Mouse (Mus musculus) liver, adult 2 months (tissue): ENCODE data around the gene Sptbn2. TPM values are rescaled to one million over a fixed set of nuclear protein-coding genes. Genes with fewer than 3 reads are reported as not detected.

Experiments used
- DNase-seq: peaks from one replicate; pipeline ENCODE4 v3.0.0-alpha.2; 2011; ENCODE audit warnings: low read depth, low spot score; ENCODE audit errors: extremely low read depth
- H3K27ac ChIP-seq: fragments of 200-500 bp; replicated peaks from 2 replicates; pipeline ENCODE4 v1.5.1; 2012; ENCODE audit warnings: low read depth, mild to moderate bottlenecking, control low read depth, inconsistent platforms, low read length; ENCODE audit not compliant: insufficient read depth
- H3K27me3 ChIP-seq: fragments of 200-500 bp; 2 replicates; pipeline ENCODE4 v1.6.1; 2012; ENCODE audit warnings: mild to moderate bottlenecking, moderate library complexity, low read length, inconsistent platforms; ENCODE audit not compliant: control insufficient read depth, insufficient read depth
- H3K36me3 ChIP-seq: fragments of 200-500 bp; 2 replicates; pipeline ENCODE4 v1.6.1; 2012; ENCODE audit warnings: low read length, inconsistent platforms; ENCODE audit not compliant: control insufficient read depth, insufficient read depth
- H3K4me1 ChIP-seq: fragments of 200-500 bp; 2 replicates; pipeline ENCODE4 v1.6.1; 2011; ENCODE audit warnings: low read length; ENCODE audit not compliant: control insufficient read depth, insufficient read depth
- H3K4me3 ChIP-seq: fragments of 200-500 bp; 2 replicates; pipeline ENCODE4 v1.5.1; 2011; ENCODE audit warnings: low read depth, mild to moderate bottlenecking, control low read depth, low read length, moderate library complexity; ENCODE audit not compliant: insufficient read depth
- H3K79me2 ChIP-seq: fragments of 200-500 bp; 2 replicates; pipeline ENCODE4 v1.6.1; 2012; ENCODE audit warnings: inconsistent platforms, mild to moderate bottlenecking, low read length, moderate library complexity; ENCODE audit not compliant: control insufficient read depth, insufficient read depth
- H3K9ac ChIP-seq: fragments of 200-500 bp; 2 replicates; pipeline ENCODE4 v1.6.1; 2012; ENCODE audit warnings: low read depth, mild to moderate bottlenecking, control low read depth, inconsistent platforms, low read length
- CTCF ChIP-seq: fragments of 200-500 bp; IDR thresholded peaks from 2 replicates; pipeline ENCODE4 v1.5.1; 2011; ENCODE audit warnings: low read depth, low read length, control low read depth
- POLR2A ChIP-seq: fragments of 200-500 bp; IDR thresholded peaks from 2 replicates; pipeline ENCODE4 v1.6.1; 2011; ENCODE audit warnings: low read length, control low read depth; ENCODE audit not compliant: insufficient read depth; ENCODE audit errors: extremely low read depth
- WGBS: fragments of 180-500 bp; shearing (Covaris S2); methylation state at CpG from one replicate; pipeline ENCODE4 v1.1.7; 2018; 5-methylcytosine and 5-hydroxymethylcytosine counted together
- polyA plus RNA-seq: library from polyadenylated mRNA; depleted of rRNA; stranded (reverse); fragments of >200 nt; gene quantifications from 2 replicates; pipeline ENCODE4 v1.2.3, GENCODE M21; 2012; rRNA removed
- total RNA-seq: library from RNA; depleted of rRNA; stranded (reverse); fragments of >200 nt; gene quantifications from 2 replicates; pipeline ENCODE4 v1.2.3, GENCODE M21; 2014; rRNA removed

Sptbn2 gene
- total RNA-seq (36.7 and 41.3 TPM in 2 replicates), polyA plus RNA-seq (11.7 and 12.9 TPM in 2 replicates)

GRCm38 (mm10) chr19:4711098-4711600, at the start of gene Sptbn2:
TSS of gene Sptbn2 (plus strand) at chr19:4711167.
- Histone ChIP-seq H3K4me3 (peak within 1 kb of the TSS; percentile 43; the same call in 1 of the 2 replicates), H3K27me3 (no peaks in the 10 kb centered on the region), H3K4me1 (peaks cover 5% of the 10 kb centered on the region; the same call in 1 of the 2 replicates), H3K27ac (no peak within 1 kb of the TSS), H3K36me3 (peaks cover 4% of the 10 kb centered on the region; the same call in 1 of the 2 replicates), H3K79me2 (peaks cover 3% of the 10 kb centered on the region; the same call in 1 of the 2 replicates), H3K9ac (peak within 1 kb of the TSS; percentile 87)
- TF ChIP-seq POLR2A (no peak), CTCF (no peak)
- no peak for DNase-seq
- 64% methylated on average over 13 of the region's 13 CpGs for WGBS

GRCm38 (mm10) chr19:4666815-4667214, 44.2 kb upstream of the Sptbn2 start:
- Histone ChIP-seq H3K27me3 (no peaks in the 10 kb centered on the region), H3K27ac (no peak overlapping the region), H3K79me2 (no peaks in the 10 kb centered on the region), H3K4me1 (no peaks in the 10 kb centered on the region), H3K9ac (no peak overlapping the region), H3K4me3 (no peak overlapping the region), H3K36me3 (no peaks in the 10 kb centered on the region)
- no peak for TF ChIP-seq POLR2A
- peak; percentile 9; the same call in 1 of the 2 replicates for TF ChIP-seq CTCF
- DNase-seq: no peak

- Histone ChIP-seq H3K4me3 (no peak overlapping the region), H3K79me2 (no peaks in the 10 kb centered on the region), H3K36me3 (no peaks in the 10 kb centered on the region), H3K4me1 (no peaks in the 10 kb centered on the region), H3K27ac (no peak overlapping the region), H3K9ac (no peak overlapping the region), H3K27me3 (no peaks in the 10 kb centered on the region)
- TF ChIP-seq CTCF: no peak
- TF ChIP-seq POLR2A: no peak
- DNase-seq: no peak
- WGBS: 81% methylated on average over 4 of the region's 4 CpGs
Observed at GRCm38 (mm10) chr19:4670776-4671175, 40.2 kb upstream of the Sptbn2 start.

GRCm38 (mm10) chr19:4672401-4672800, 38.6 kb upstream of the Sptbn2 start:
- 77% methylated on average over 6 of the region's 6 CpGs for WGBS
- DNase-seq: no peak
- TF ChIP-seq POLR2A (no peak), CTCF (no peak)

GRCm38 (mm10) chr19:4694346-4694745, 16.6 kb upstream of the Sptbn2 start:
- Histone ChIP-seq H3K27me3 (no peaks in the 10 kb centered on the region), H3K27ac (no peak overlapping the region), H3K79me2 (no peaks in the 10 kb centered on the region), H3K4me3 (no peak overlapping the region), H3K9ac (no peak overlapping the region), H3K4me1 (peaks cover 9% of the 10 kb centered on the region), H3K36me3 (no peaks in the 10 kb centered on the region)
- TF ChIP-seq CTCF: no peak
- TF ChIP-seq POLR2A: no peak
- peak; percentile 69 for DNase-seq
- WGBS: 22% methylated on average over 3 of the region's 3 CpGs

More at GRCm38 (mm10) chr19:4672401-4672800, 38.6 kb upstream of the Sptbn2 start:
- Histone ChIP-seq H3K27ac (no peak overlapping the region), H3K4me3 (no peak overlapping the region), H3K4me1 (no peaks in the 10 kb centered on the region), H3K27me3 (no peaks in the 10 kb centered on the region), H3K79me2 (no peaks in the 10 kb centered on the region), H3K9ac (no peak overlapping the region), H3K36me3 (no peaks in the 10 kb centered on the region)

GRCm38 (mm10) chr19:4697121-4697520, 13.8 kb upstream of the Sptbn2 start:
- no peaks in the 10 kb centered on the region for H3K36me3 ChIP-seq
- peaks cover 16% of the 10 kb centered on the region for H3K4me1 ChIP-seq
- H3K4me3 ChIP-seq: no peak overlapping the region
- no peaks in the 10 kb centered on the region for H3K27me3 ChIP-seq
- TF ChIP-seq POLR2A (no peak), CTCF (no peak)
- H3K27ac ChIP-seq: no peak overlapping the region
- no peaks in the 10 kb centered on the region for H3K79me2 ChIP-seq
- WGBS: 68% methylated on average over 3 of the region's 3 CpGs
- no peak overlapping the region for H3K9ac ChIP-seq
- DNase-seq: no peak
